Mouse (Mus musculus) embryo, embryonic 10.5 days (tissue): ENCODE measurements around the gene Scn10a.
A peak's percentile ranks its signal among the peaks of the same experiment; 100 is the strongest.

ENCODE experiments used
- DNase-seq: peaks from one replicate; pipeline ENCODE4 v3.0.0-alpha.2; 2015; ENCODE audit warnings: low spot score

Gene Scn10a

GRCm38 (mm10) chr9:119719222-119719621 is at the start of gene Scn10a:
Scn10a (minus strand) TSS chr9:119719322.
- no peak for DNase-seq

GRCm38 (mm10) chr9:119768585-119768984 is 49.5 kb upstream of the Scn10a start:
- DNase-seq = peak; percentile 42

- DNase-seq = no peak
Observed at GRCm38 (mm10) chr9:119760226-119760625, 41.1 kb upstream of the Scn10a start.

- no peak for DNase-seq
Observed at GRCm38 (mm10) chr9:119759457-119759856, 40.3 kb upstream of the Scn10a start.

- DNase-seq = peak; percentile 71
Observed at GRCm38 (mm10) chr9:119751507-119751906, 32.4 kb upstream of the Scn10a start.

GRCm38 (mm10) chr9:119749112-119749511 is 30.0 kb upstream of the Scn10a start:
- no peak for DNase-seq

GRCm38 (mm10) chr9:119743900-119744299 is 24.8 kb upstream of the Scn10a start:
- no peak for DNase-seq

GRCm38 (mm10) chr9:119743312-119743711 is 24.2 kb upstream of the Scn10a start:
- no peak for DNase-seq

GRCm38 (mm10) chr9:119741101-119741786 is 22.1 kb upstream of the Scn10a start:
- no peak for DNase-seq

GRCm38 (mm10) chr9:119728412-119729097 is 9.4 kb upstream of the Scn10a start:
- DNase-seq = no peak

- no peak for DNase-seq
Observed at GRCm38 (mm10) chr9:119726990-119727389, 7.9 kb upstream of the Scn10a start.

- DNase-seq = no peak
Observed at GRCm38 (mm10) chr9:119725293-119725862, 6.3 kb upstream of the Scn10a start.

- peak; percentile 89 for DNase-seq
Observed at GRCm38 (mm10) chr9:119706700-119707099, 12.4 kb downstream of the Scn10a start.

- no peak for DNase-seq
Observed at GRCm38 (mm10) chr9:119691505-119691904, 27.6 kb downstream of the Scn10a start.

- DNase-seq = no peak
Observed at GRCm38 (mm10) chr9:119691001-119691400, 28.1 kb downstream of the Scn10a start.

GRCm38 (mm10) chr9:119687893-119688292 is 31.2 kb downstream of the Scn10a start:
- DNase-seq = no peak

GRCm38 (mm10) chr9:119686187-119686586 is 32.9 kb downstream of the Scn10a start:
- DNase-seq = no peak

GRCm38 (mm10) chr9:119680896-119681295 is 38.2 kb downstream of the Scn10a start:
- no peak for DNase-seq

GRCm38 (mm10) chr9:119664109-119664508 is 55.0 kb downstream of the Scn10a start:
- peak; percentile 38 for DNase-seq

GRCm38 (mm10) chr9:119656111-119656510 is 63.0 kb downstream of the Scn10a start:
- no peak for DNase-seq

GRCm38 (mm10) chr9:119653758-119654157 is 65.4 kb downstream of the Scn10a start:
- no peak for DNase-seq

- DNase-seq = peak; percentile 82
Observed at GRCm38 (mm10) chr9:119646942-119647547, 72.1 kb downstream of the Scn10a start.

GRCm38 (mm10) chr9:119641985-119642384 is 77.1 kb downstream of the Scn10a start:
- DNase-seq = no peak
